Mouse (Mus musculus) myocyte (in vitro differentiated cells): ENCODE results near the gene Gm973. TPM values are rescaled to one million over a fixed set of nuclear protein-coding genes. Genes with fewer than 3 reads are reported as not detected.

Source experiments
- H3K27me3 ChIP-seq: one replicate; pipeline ENCODE4 v1.6.1; 2011; ENCODE audit not compliant: control insufficient read depth, insufficient read depth, insufficient read length
- H3K36me3 ChIP-seq: one replicate; pipeline ENCODE4 v1.6.1; 2011; ENCODE audit not compliant: control insufficient read depth, insufficient read depth
- H3K4me2 ChIP-seq: one replicate; pipeline ENCODE4 v1.6.1; 2011; ENCODE audit warnings: low read depth, control low read depth
- H3K4me3 ChIP-seq: one replicate; pipeline ENCODE4 v1.5.1; 2011; ENCODE audit warnings: mild to moderate bottlenecking, control low read depth, moderate library complexity
- H3K79me2 ChIP-seq: one replicate; pipeline ENCODE4 v1.6.1; 2011; ENCODE audit not compliant: control insufficient read depth, insufficient read depth
- H3ac ChIP-seq: one replicate; pipeline ENCODE4 v1.6.1; 2011; ENCODE audit not compliant: control insufficient read depth, insufficient read length
- CEBPB ChIP-seq: IDR thresholded peaks from 2 replicates; pipeline ENCODE4 v1.6.1; 2011; ENCODE audit warnings: mild to moderate bottlenecking, moderate library complexity; ENCODE audit not compliant: poor library complexity, insufficient read depth, severe bottlenecking
- E2F4 ChIP-seq: IDR thresholded peaks from one replicate; pipeline ENCODE4 v1.6.1; 2011; ENCODE audit warnings: mild to moderate bottlenecking, control low read depth, moderate library complexity; ENCODE audit not compliant: insufficient read depth
- MAX ChIP-seq: IDR thresholded peaks from one replicate; pipeline ENCODE4 v1.6.1; 2011; ENCODE audit warnings: low read depth, mild to moderate bottlenecking, control low read depth
- MYOD1 ChIP-seq, 3 experiments: IDR thresholded peaks; one replicate each; pipeline ENCODE4 v1.6.1; 2011; ENCODE audit warnings: control low read depth in 2 of 3, low read depth in 2 of 3, mild to moderate bottlenecking in 2 of 3, moderate library complexity in 1 of 3; ENCODE audit not compliant: insufficient read length in 2 of 3, control insufficient read depth in 1 of 3
- MYOG ChIP-seq, 3 experiments: IDR thresholded peaks; one replicate each; pipeline ENCODE4 v1.6.1; 2011; ENCODE audit warnings: control low read depth in 2 of 3, low read depth in 2 of 3, mild to moderate bottlenecking in 2 of 3; ENCODE audit not compliant: insufficient read length in 2 of 3, control insufficient read depth in 1 of 3, insufficient read depth in 1 of 3
- POLR2A ChIP-seq: IDR thresholded peaks from one replicate; pipeline ENCODE4 v1.6.1; 2011; ENCODE audit warnings: low read depth, mild to moderate bottlenecking, control low read depth, moderate library complexity; ENCODE audit not compliant: insufficient read length
- POLR2AphosphoS2 ChIP-seq: IDR thresholded peaks from one replicate; pipeline ENCODE4 v1.6.1; 2011; ENCODE audit warnings: low read depth, control low read depth; ENCODE audit not compliant: insufficient read length
- REST ChIP-seq: IDR thresholded peaks from one replicate; pipeline ENCODE4 v1.6.1; 2011; ENCODE audit warnings: mild to moderate bottlenecking, control low read depth, moderate library complexity; ENCODE audit not compliant: insufficient read depth, insufficient read length
- SRF ChIP-seq: IDR thresholded peaks from one replicate; pipeline ENCODE4 v1.6.1; 2011; ENCODE audit warnings: low read depth; ENCODE audit not compliant: control insufficient read depth, insufficient read length
- TCF12 ChIP-seq: IDR thresholded peaks from one replicate; pipeline ENCODE4 v1.6.1; 2011; ENCODE audit warnings: mild to moderate bottlenecking, control low read depth; ENCODE audit not compliant: poor library complexity, insufficient read depth, severe bottlenecking
- TCF3 ChIP-seq: IDR thresholded peaks from one replicate; pipeline ENCODE4 v1.6.1; 2011; ENCODE audit warnings: low read depth, control low read depth; ENCODE audit not compliant: insufficient read length
- USF1 ChIP-seq: IDR thresholded peaks from one replicate; pipeline ENCODE4 v1.6.1; 2011; ENCODE audit warnings: low read depth, mild to moderate bottlenecking, control low read depth, moderate library complexity
- polyA plus RNA-seq: library from polyadenylated mRNA; unstranded; fragments of >200 nt; fragmentation: generic; extraction: Trizol; gene quantifications from one replicate; pipeline ENCODE4 v1.2.1, GENCODE M21; 2012; ENCODE audit warnings: missing spikeins

Gene Gm973
- polyA plus RNA-seq, 1 experiment, result not detected

- Histone ChIP-seq H3ac (no peak overlapping the region), H3K27me3 (no peaks in the 10 kb centered on the region), H3K4me2 (no peak overlapping the region), H3K79me2 (no peaks in the 10 kb centered on the region), H3K4me3 (no peak overlapping the region), H3K36me3 (no peaks in the 10 kb centered on the region)
- TF ChIP-seq SRF (no peak), POLR2AphosphoS2 (no peak), POLR2A (no peak), TCF12 (no peak), MYOG (IDR thresholded peaks at IDR 0.05; ENCODE audit: control insufficient read depth in 1 of 3, insufficient read depth in 1 of 3, insufficient read length in 2 of 3, low read depth in 2 of 3) (no peak), E2F4 (no peak), MAX (no peak), CEBPB (no peak), MYOD1 (IDR thresholded peaks at IDR 0.05; ENCODE audit: control insufficient read depth in 1 of 3, insufficient read length in 2 of 3, low read depth in 2 of 3) (no peak), TCF3 (no peak), USF1 (no peak), REST (no peak)
Measured at GRCm38 (mm10) chr1:59580880-59581279, 64.8 kb downstream of the Gm973 start.

GRCm38 (mm10) chr1:59584656-59585410, 68.8 kb downstream of the Gm973 start:
- H3K79me2 ChIP-seq, result no peaks in the 10 kb centered on the region
- no peaks in the 10 kb centered on the region for H3K27me3 ChIP-seq
- H3K4me2 ChIP-seq, result peak overlapping the region; percentile 40
- TF ChIP-seq REST (no peak), CEBPB (no peak), USF1 (no peak), SRF (no peak), POLR2A (no peak), MYOD1 (IDR thresholded peaks at IDR 0.05; ENCODE audit: control insufficient read depth in 1 of 3, insufficient read length in 2 of 3, low read depth in 2 of 3) (no peak), TCF12 (no peak), MAX (no peak), E2F4 (no peak), MYOG (IDR thresholded peaks at IDR 0.05; ENCODE audit: control insufficient read depth in 1 of 3, insufficient read depth in 1 of 3, insufficient read length in 2 of 3, low read depth in 2 of 3) (no peak), POLR2AphosphoS2 (no peak), TCF3 (no peak)
- no peaks in the 10 kb centered on the region for H3K36me3 ChIP-seq
- no peak overlapping the region for H3ac ChIP-seq
- H3K4me3 ChIP-seq, result no peak overlapping the region

- TF ChIP-seq SRF (no peak), POLR2AphosphoS2 (no peak), MYOD1 (IDR thresholded peaks at IDR 0.05; ENCODE audit: control insufficient read depth in 1 of 3, insufficient read length in 2 of 3, low read depth in 2 of 3) (no peak)
- Histone ChIP-seq H3K4me3 (no peak overlapping the region), H3K27me3 (no peaks in the 10 kb centered on the region)
Measured at GRCm38 (mm10) chr1:59589271-59589670, 73.2 kb downstream of the Gm973 start.

GRCm38 (mm10) chr1:59592359-59592758, 76.3 kb downstream of the Gm973 start:
- TF ChIP-seq USF1 (no peak), MAX (no peak), CEBPB (no peak), POLR2A (no peak), MYOD1 (IDR thresholded peaks at IDR 0.05; ENCODE audit: control insufficient read depth in 1 of 3, insufficient read length in 2 of 3, low read depth in 2 of 3) (no peak), REST (no peak), POLR2AphosphoS2 (no peak), TCF3 (no peak), SRF (no peak), MYOG (IDR thresholded peaks at IDR 0.05; ENCODE audit: control insufficient read depth in 1 of 3, insufficient read depth in 1 of 3, insufficient read length in 2 of 3, low read depth in 2 of 3) (no peak), E2F4 (no peak), TCF12 (no peak)
- H3K36me3 ChIP-seq, result no peaks in the 10 kb centered on the region
- H3K4me2 ChIP-seq, result no peak overlapping the region
- H3ac ChIP-seq, result no peak overlapping the region
- H3K27me3 ChIP-seq, result peaks cover under 1% of the 10 kb centered on the region
- H3K4me3 ChIP-seq, result no peak overlapping the region
- no peaks in the 10 kb centered on the region for H3K79me2 ChIP-seq

More at GRCm38 (mm10) chr1:59589271-59589670, 73.2 kb downstream of the Gm973 start:
- no peaks in the 10 kb centered on the region for H3K36me3 ChIP-seq
- no peaks in the 10 kb centered on the region for H3K79me2 ChIP-seq
- no peak overlapping the region for H3ac ChIP-seq
- no peak overlapping the region for H3K4me2 ChIP-seq

- Histone ChIP-seq H3K79me2 (no peaks in the 10 kb centered on the region), H3K4me2 (no peak overlapping the region), H3K27me3 (peaks cover 5% of the 10 kb centered on the region), H3K36me3 (no peaks in the 10 kb centered on the region), H3K4me3 (no peak overlapping the region), H3ac (no peak overlapping the region)
- no peak for TF ChIP-seq MYOD1 (IDR thresholded peaks at IDR 0.05; ENCODE audit: control insufficient read depth in 1 of 3, insufficient read length in 2 of 3, low read depth in 2 of 3)
- TF ChIP-seq CEBPB, result no peak
- no peak for TF ChIP-seq SRF
- TF ChIP-seq POLR2A, result no peak
- no peak for TF ChIP-seq USF1
- no peak for TF ChIP-seq MAX
- no peak for TF ChIP-seq POLR2AphosphoS2
- TF ChIP-seq E2F4, result no peak
- no peak for TF ChIP-seq TCF3
- no peak for TF ChIP-seq REST
- no peak for TF ChIP-seq TCF12
- TF ChIP-seq MYOG (IDR thresholded peaks at IDR 0.05; ENCODE audit: control insufficient read depth in 1 of 3, insufficient read depth in 1 of 3, insufficient read length in 2 of 3, low read depth in 2 of 3), result no peak
Measured at GRCm38 (mm10) chr1:59592876-59593275, 76.8 kb downstream of the Gm973 start.
